8 mouse cellular contexts compared by ENCODE assay signal in the genomic region with DNA sequence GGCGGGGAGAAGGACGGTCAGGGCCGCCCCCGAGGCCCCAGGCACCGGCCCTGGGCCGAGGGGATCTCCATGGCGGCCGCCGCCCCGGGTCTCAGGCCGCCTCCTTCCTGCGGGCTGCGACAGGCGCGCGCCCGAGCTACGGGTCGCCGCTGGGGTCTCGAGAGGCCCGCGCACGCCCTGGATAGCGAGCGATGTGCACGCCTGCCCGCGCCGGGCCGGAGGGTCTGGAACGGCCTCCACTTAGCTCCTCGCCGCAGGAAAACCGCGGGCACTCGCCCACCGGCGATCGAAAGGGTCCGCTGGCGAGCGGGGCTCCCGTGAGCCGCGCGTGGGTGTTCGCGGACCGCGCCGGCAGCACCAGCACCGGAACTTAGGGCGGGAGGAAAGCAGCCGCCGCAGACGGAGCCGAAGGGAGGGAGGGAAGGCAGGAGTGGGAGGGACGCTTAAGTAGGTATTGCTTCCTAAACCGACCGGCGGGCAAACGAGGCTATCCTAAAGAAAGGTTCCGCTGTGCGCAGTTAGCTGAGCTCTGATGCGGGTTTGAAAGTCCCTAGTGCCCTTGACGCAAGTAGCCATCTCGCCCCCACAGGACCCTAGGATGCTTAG. TPM values are rescaled to one million over a fixed set of nuclear protein-coding genes. Genes with fewer than 3 reads are reported as not detected.
A peak's percentile ranks its signal among the peaks of the same experiment; 100 is the strongest.
DNase-seq lines count a peak whose midpoint lies in the region; ATAC-seq and TF ChIP-seq lines count a peak whose summit lies in the region.

A gene (minus strand): TSS at position 419 of the 606 bp plus-strand sequence.

- H3K4me3 ChIP-seq in heart, embryonic 15.5 days, result peak within 1 kb of the TSS; percentile 85
- H3K4me3 ChIP-seq in liver, embryonic 14.5 days (ENCODE audit: insufficient read depth in 1 of 2, low read depth in 2 of 2, low read length in 2 of 2), result peak within 1 kb of the TSS; percentile 82 to 89
- H3K4me3 ChIP-seq in neural tube, embryonic 11.5 days (ENCODE audit: low read depth, low read length), result peak within 1 kb of the TSS; percentile 80
- peak within 1 kb of the TSS; percentile 99 for H3K4me3 ChIP-seq in stomach, postnatal 0 days (ENCODE audit: low read depth, low read length)

- H3K9ac ChIP-seq in heart, embryonic 15.5 days, result peak within 1 kb of the TSS; percentile 93
- peak within 1 kb of the TSS; percentile 92 for H3K9ac ChIP-seq in liver, embryonic 14.5 days (replicated peaks)
- H3K9ac ChIP-seq in neural tube, embryonic 11.5 days (ENCODE audit: low read length), result peak within 1 kb of the TSS; percentile 94
- H3K9ac ChIP-seq in stomach, postnatal 0 days (ENCODE audit: low read length), result peak within 1 kb of the TSS; percentile 89

- peak; percentile 6; the same call in 1 of the 2 replicates for TF ChIP-seq CTCF in liver, embryonic 14.5 days (IDR thresholded peaks at IDR 0.05; ENCODE audit: low read depth)
- no peak for TF ChIP-seq CTCF in stomach, postnatal 0 days (IDR thresholded peaks at IDR 0.05; ENCODE audit: low read depth)

- H3K4me1 ChIP-seq in heart, embryonic 15.5 days (replicated peaks), result peaks cover 36% of the 10 kb centered on the region
- H3K4me1 ChIP-seq in liver, embryonic 14.5 days (replicated peaks; ENCODE audit: control insufficient read depth in 2 of 2, insufficient read depth in 2 of 2, low read length in 1 of 2), result peaks cover 12 to 20% of the 10 kb centered on the region in 2 experiments
- H3K4me1 ChIP-seq in neural tube, embryonic 11.5 days (ENCODE audit: control insufficient read depth, insufficient read depth, low read length), result peaks cover 13% of the 10 kb centered on the region
- peaks cover 2% of the 10 kb centered on the region; the same call in 1 of the 2 replicates for H3K4me1 ChIP-seq in stomach, postnatal 0 days (replicated peaks; ENCODE audit: control insufficient read depth, insufficient read depth)

- peak; percentile 81 for DNase-seq in c-Kit-negative CD71-positive TER-119-positive erythroid progenitor cells, embryonic 14.5 days (ENCODE audit: low read depth, low spot score)
- DNase-seq in fibroblast of lung, adult 2 months (ENCODE audit: low read depth), result peak; percentile 83
- DNase-seq in kidney, postnatal 25 days, result peak; percentile 91 to 95
- peak; percentile 82 to 85 (median 83) for DNase-seq in liver, embryonic 14.5 days (ENCODE audit: low read depth in 3 of 3, low spot score in 3 of 3)
- DNase-seq in neural tube, embryonic 11.5 days (ENCODE audit: low spot score), result peak; percentile 92
- peak; percentile 91 for DNase-seq in stomach, postnatal 0 days (ENCODE audit: low spot score)

- TF ChIP-seq EP300 in liver, embryonic 14.5 days (IDR thresholded peaks at IDR 0.05; ENCODE audit: low read depth), result no peak
- no peak for TF ChIP-seq EP300 in stomach, postnatal 0 days (optimal IDR thresholded peaks at IDR 0.05)

- peak within 1 kb of the TSS; percentile 98 for H3K27ac ChIP-seq in heart, embryonic 15.5 days
- peak within 1 kb of the TSS; percentile 85 for H3K27ac ChIP-seq in liver, embryonic 14.5 days
- H3K27ac ChIP-seq in neural tube, embryonic 11.5 days (ENCODE audit: low read depth, low read length), result peak within 1 kb of the TSS; percentile 94
- peak within 1 kb of the TSS; percentile 95 for H3K27ac ChIP-seq in stomach, postnatal 0 days (replicated peaks)

- H3K36me3 ChIP-seq in heart, embryonic 15.5 days, result no peaks in the 10 kb centered on the region
- H3K36me3 ChIP-seq in liver, embryonic 14.5 days (replicated peaks; ENCODE audit: control insufficient read depth, insufficient read depth, low read depth), result no peaks in the 10 kb centered on the region
- H3K36me3 ChIP-seq in neural tube, embryonic 11.5 days (ENCODE audit: control insufficient read depth, insufficient read depth, low read length), result no peaks in the 10 kb centered on the region
- no peaks in the 10 kb centered on the region for H3K36me3 ChIP-seq in stomach, postnatal 0 days (ENCODE audit: control insufficient read depth, insufficient read depth, low read length)

- WGBS in heart, embryonic 15.5 days, result under 1% methylated on average over 68 of the region's 68 CpGs
- under 1% methylated on average over 60 of the region's 68 CpGs for WGBS in liver, embryonic 14.5 days (ENCODE audit: insufficient replicate concordance)
- under 1% methylated on average over 66 of the region's 68 CpGs for WGBS in neural tube, embryonic 11.5 days
- under 1% methylated on average over 66 of the region's 68 CpGs for WGBS in stomach, postnatal 0 days

- no peaks in the 10 kb centered on the region for H3K9me3 ChIP-seq in heart, embryonic 15.5 days (replicated peaks)
- no peaks in the 10 kb centered on the region for H3K9me3 ChIP-seq in liver, embryonic 14.5 days (ENCODE audit: control insufficient read depth, low read length)
- H3K9me3 ChIP-seq in neural tube, embryonic 11.5 days (ENCODE audit: control insufficient read depth, low read length), result no peaks in the 10 kb centered on the region
- H3K9me3 ChIP-seq in stomach, postnatal 0 days (ENCODE audit: control insufficient read depth, low read length), result no peaks in the 10 kb centered on the region

- H3K27me3 ChIP-seq in heart, embryonic 15.5 days, result no peaks in the 10 kb centered on the region
- H3K27me3 ChIP-seq in liver, embryonic 14.5 days (ENCODE audit: control insufficient read depth, insufficient read depth, low read length), result no peaks in the 10 kb centered on the region
- H3K27me3 ChIP-seq in neural tube, embryonic 11.5 days (ENCODE audit: control insufficient read depth, insufficient read depth, low read length), result no peaks in the 10 kb centered on the region
- no peaks in the 10 kb centered on the region for H3K27me3 ChIP-seq in stomach, postnatal 0 days (ENCODE audit: control insufficient read depth, insufficient read depth, low read length)

- peak; percentile 87 for ATAC-seq in CD4-positive, CD25-positive, alpha-beta regulatory T cell, adult 4 months
- peak; percentile 92 for ATAC-seq in heart, embryonic 15.5 days (replicated peaks; ENCODE audit: insufficient number of reproducible peaks, insufficient read depth, low FRiP score, low read depth)
- peak; percentile 86 for ATAC-seq in liver, embryonic 14.5 days (ENCODE audit: insufficient read depth)
- peak; percentile 93 for ATAC-seq in neural tube, embryonic 11.5 days (ENCODE audit: insufficient read depth, low FRiP score, low TSS enrichment)
- peak; percentile 93 for ATAC-seq in stomach, postnatal 0 days (ENCODE audit: low FRiP score, low TSS enrichment)

- peak within 1 kb of the TSS; percentile 84 for H3K4me2 ChIP-seq in heart, embryonic 15.5 days
- peak within 1 kb of the TSS; percentile 97 for H3K4me2 ChIP-seq in liver, embryonic 14.5 days (ENCODE audit: low read depth)
- peak within 1 kb of the TSS; percentile 87 for H3K4me2 ChIP-seq in neural tube, embryonic 11.5 days (ENCODE audit: low read depth)
- peak within 1 kb of the TSS; percentile 86 for H3K4me2 ChIP-seq in stomach, postnatal 0 days (replicated peaks; ENCODE audit: low read depth)

RNA-seq across cellular contexts. Expression of the gene that starts here (rescaled TPM):
- polyA plus RNA-seq in CD4-positive, CD25-positive, alpha-beta regulatory T cell, adult 4 months (2017; shearing (Covaris generic)), result 1 to 10 TPM; 3.9 to 4.7 TPM
- polyA plus RNA-seq in heart, embryonic 15.5 days (2015; fragmentation: Nextera tagmentation; extraction: Ambion mirVana), result 11.4 and 14.8 TPM in 2 replicates
- 5.8 and 8.2 TPM in 2 replicates for polyA plus RNA-seq in liver, embryonic 14.5 days (2012; rRNA removed)
- 12.5 and 15.5 TPM in 2 replicates for polyA plus RNA-seq in liver, embryonic 14.5 days (2014; fragmentation: Nextera tagmentation; extraction: Ambion mirVana)
- 57.2 and 59.3 TPM in 2 replicates for polyA plus RNA-seq in neural tube, embryonic 11.5 days (2014; fragmentation: Nextera tagmentation; extraction: Ambion mirVana)
- 6.6 and 6.8 TPM in 2 replicates for polyA plus RNA-seq in stomach, postnatal 0 days (2015; fragmentation: Nextera tagmentation; extraction: Ambion mirVana)

Comparison
In these comparisons a context has a peak if more than half of its experiments do, and no peak if none do; other contexts are left out.
1. Peak in every context shown above with its lines: DNase-seq, ATAC-seq, H3K4me3 ChIP-seq and H3K27ac ChIP-seq.